Mouse (Mus musculus) megakaryocyte, embryonic 14.5 days (primary cell): ENCODE measurements at regions not wholly inside any gene's neighbourhood (a gene's known extent, or its start where the extent isn't known, plus 50 kb on each side); places are given as distances from the start of the nearest gene placed in this dataset.

Experiments
- H3K27me3 ChIP-seq: replicated peaks from 2 replicates; pipeline ENCODE3; 2012; ENCODE audit warnings: inconsistent platforms
- H3K36me3 ChIP-seq: replicated peaks from 2 replicates; pipeline ENCODE3; 2012; ENCODE audit warnings: low read length, inconsistent platforms, mixed read lengths
- H3K4me1 ChIP-seq: 2 replicates; pipeline ENCODE4 v1.6.1; 2012; ENCODE audit warnings: inconsistent platforms
- H3K4me3 ChIP-seq: replicated peaks from 2 replicates; pipeline ENCODE3; 2012; ENCODE audit warnings: moderate library complexity, mild to moderate bottlenecking, inconsistent platforms
- H3K9me3 ChIP-seq: 2 replicates; pipeline ENCODE4 v1.6.1; 2012; ENCODE audit warnings: inconsistent platforms
- FLI1 ChIP-seq: IDR thresholded peaks from 2 replicates; pipeline ENCODE4 v1.6.1; 2012; ENCODE audit warnings: low read length, inconsistent platforms, mixed read lengths
- GATA1 ChIP-seq: IDR thresholded peaks from 3 replicates; pipeline ENCODE4 v1.6.1; 2012; ENCODE audit warnings: mixed read lengths, low read length, inconsistent platforms, borderline replicate concordance

- Histone ChIP-seq H3K4me1 (peaks cover 9% of the 10 kb centered on the region), H3K9me3 (no peaks in the 10 kb centered on the region), H3K36me3 (no peaks in the 10 kb centered on the region), H3K4me3 (no peak overlapping the region), H3K27me3 (no peaks in the 10 kb centered on the region)
- TF ChIP-seq GATA1 (no peak), FLI1 (no peak)
Observed at GRCm38 (mm10) chr3:21744107-21744506, 332.3 kb upstream of the Tbl1xr1 start.

DNA sequence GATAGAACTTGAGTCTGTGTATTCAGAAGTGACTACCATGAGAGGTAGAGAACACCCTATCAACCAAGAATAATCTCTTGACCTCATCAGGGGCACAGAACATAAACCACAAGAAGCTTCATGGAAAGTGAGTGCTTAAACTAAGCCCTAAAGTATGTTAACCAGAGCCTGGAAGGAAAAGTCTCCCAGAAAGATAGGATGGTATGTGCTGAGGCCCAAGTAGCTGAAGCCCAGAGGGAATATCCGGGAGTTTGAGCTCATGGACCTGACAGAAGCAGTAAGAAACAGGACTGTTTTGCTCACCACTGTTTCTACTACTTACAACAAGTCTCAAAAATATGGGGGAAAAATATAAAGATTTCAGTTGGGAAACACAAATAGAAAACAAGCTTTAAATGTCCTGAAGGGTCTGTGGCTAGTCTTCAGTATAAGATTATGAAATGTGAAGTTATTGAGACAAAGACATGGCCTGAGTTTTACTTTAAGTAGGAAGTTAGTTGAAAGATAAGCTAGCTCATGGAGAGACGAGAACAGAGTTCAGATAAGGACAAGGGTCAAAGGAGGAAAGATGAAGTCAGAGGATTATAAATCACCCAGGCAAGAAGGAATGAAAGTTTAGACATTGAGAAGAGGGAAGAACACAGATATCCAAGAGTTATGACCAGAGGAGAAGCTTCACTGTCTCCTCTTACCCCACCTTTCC, 315.8 kb upstream of the Tbl1xr1 start:
- H3K9me3 ChIP-seq: no peaks in the 10 kb centered on the region
- no peaks in the 10 kb centered on the region for H3K27me3 ChIP-seq
- H3K36me3 ChIP-seq: no peaks in the 10 kb centered on the region
- H3K4me3 ChIP-seq: no peak overlapping the region
- peaks cover 15% of the 10 kb centered on the region for H3K4me1 ChIP-seq
- no peak for TF ChIP-seq GATA1

DNA sequence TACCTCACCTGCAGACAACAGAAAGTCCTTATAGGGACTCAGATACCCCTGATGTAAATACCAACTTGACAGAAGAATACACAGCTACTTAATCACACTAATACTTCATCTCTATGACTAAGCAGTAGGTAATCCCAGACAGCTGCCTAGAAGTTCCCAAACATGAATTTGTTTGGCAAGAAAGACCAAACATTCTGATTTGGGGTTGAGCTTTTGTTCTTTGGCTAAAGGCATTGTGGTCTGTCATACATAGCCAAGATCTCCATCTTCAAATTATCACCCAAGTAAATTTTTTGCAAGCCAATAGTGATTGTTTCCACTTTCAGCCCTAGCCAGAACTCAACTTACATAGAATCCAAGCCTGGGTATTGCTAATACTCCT, 315.2 kb upstream of the Tbl1xr1 start:
- H3K4me1 ChIP-seq: peaks cover 15% of the 10 kb centered on the region
- TF ChIP-seq FLI1 (no peak), GATA1 (no peak)
- H3K27me3 ChIP-seq: no peaks in the 10 kb centered on the region
- no peak overlapping the region for H3K4me3 ChIP-seq
- H3K36me3 ChIP-seq: no peaks in the 10 kb centered on the region
- no peaks in the 10 kb centered on the region for H3K9me3 ChIP-seq

DNA sequence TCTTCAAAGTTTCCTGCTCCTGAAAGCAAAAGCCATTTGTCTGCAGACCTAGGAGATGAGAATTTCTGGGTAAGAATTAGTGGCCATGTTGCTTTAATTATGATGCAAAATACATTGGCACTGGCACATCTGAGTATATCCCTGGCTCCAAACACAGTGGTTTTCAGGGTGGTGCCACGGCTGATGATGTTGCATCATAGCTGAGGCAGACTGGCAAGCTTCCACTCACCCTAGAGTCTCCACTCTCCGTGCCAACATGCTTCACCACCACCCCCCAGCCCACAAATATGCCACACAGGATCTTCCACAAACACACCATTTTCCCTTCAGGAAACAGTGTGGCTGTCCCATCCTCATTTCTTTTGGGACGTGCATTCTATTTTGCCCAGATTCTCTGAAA, 314.5 kb upstream of the Tbl1xr1 start:
- Histone ChIP-seq H3K4me1 (peaks cover 15% of the 10 kb centered on the region), H3K4me3 (no peak overlapping the region), H3K9me3 (no peaks in the 10 kb centered on the region), H3K27me3 (no peaks in the 10 kb centered on the region), H3K36me3 (no peaks in the 10 kb centered on the region)
- TF ChIP-seq GATA1 (no peak), FLI1 (no peak)

- no peaks in the 10 kb centered on the region for H3K27me3 ChIP-seq
- H3K4me1 ChIP-seq: peaks cover 10% of the 10 kb centered on the region; the same call in 1 of the 2 replicates
- no peak overlapping the region for H3K4me3 ChIP-seq
- TF ChIP-seq FLI1 (no peak), GATA1 (no peak)
- no peaks in the 10 kb centered on the region for H3K9me3 ChIP-seq
- H3K36me3 ChIP-seq: no peaks in the 10 kb centered on the region
Observed at GRCm38 (mm10) chr3:21768081-21768480, 308.4 kb upstream of the Tbl1xr1 start.

DNA sequence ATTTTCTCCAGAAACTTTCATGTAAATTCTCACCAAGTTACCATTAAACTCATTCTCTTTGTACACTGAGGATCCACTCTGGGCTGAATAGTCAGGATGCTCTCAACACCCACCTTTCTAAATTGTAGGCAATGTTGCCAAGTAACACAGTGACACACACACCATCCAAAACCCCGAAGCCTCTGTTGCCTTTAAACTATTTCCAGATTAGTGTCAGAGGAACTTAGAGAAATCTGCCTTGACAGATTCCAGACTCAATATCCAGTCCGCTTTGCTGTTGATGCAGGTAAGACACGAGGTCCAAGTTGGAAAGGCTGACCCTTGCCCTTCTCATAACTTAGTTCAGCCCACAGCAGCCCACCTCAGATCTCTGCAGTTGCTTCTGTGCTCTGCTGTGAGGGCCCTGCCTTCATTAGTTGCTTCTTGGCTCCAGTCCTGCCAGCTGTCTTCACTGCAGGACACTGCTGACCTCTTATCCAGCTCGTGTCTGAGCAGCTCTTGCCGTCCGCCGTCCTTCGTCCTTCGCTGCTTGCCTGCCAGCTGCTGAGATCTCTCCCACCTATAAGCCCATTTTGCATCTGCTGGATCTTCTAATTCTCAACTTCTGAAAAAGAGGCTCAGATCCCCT, 306.4 kb upstream of the Tbl1xr1 start:
- Histone ChIP-seq H3K9me3 (no peaks in the 10 kb centered on the region), H3K27me3 (peaks cover 2% of the 10 kb centered on the region), H3K4me3 (no peak overlapping the region), H3K36me3 (no peaks in the 10 kb centered on the region), H3K4me1 (peaks cover 5% of the 10 kb centered on the region; the same call in 1 of the 2 replicates)
- TF ChIP-seq FLI1 (no peak), GATA1 (no peak)

DNA sequence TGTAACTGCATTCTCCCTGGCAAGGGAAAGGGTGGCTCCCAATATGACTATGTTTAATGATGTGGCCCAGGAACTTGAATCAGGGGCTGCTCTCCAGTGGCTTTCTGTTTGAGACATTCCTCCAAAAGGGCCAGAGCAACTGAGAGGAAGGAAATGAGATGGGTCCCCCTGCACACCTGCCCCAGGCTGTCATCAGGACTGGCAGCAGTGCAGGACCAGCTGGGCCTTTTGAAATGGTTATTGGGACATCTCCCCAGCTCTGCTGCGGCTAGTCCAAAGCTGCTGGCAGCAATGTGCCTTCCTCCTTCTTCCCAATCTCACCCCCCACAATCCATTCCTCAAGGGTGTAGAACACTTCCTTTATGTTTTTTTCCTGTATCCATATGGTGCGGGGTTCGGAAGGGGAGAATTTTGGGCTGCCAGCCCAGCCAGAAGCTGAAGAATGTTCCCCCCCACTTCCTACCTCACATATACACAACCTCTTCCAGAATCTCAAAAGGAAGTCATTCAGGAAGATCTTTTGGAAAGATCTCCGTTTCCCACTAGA, 304.6 kb upstream of the Tbl1xr1 start:
- TF ChIP-seq FLI1 (no peak), GATA1 (no peak)
- Histone ChIP-seq H3K27me3 (peaks cover 2% of the 10 kb centered on the region), H3K4me1 (peaks cover 5% of the 10 kb centered on the region; the same call in 1 of the 2 replicates), H3K9me3 (no peaks in the 10 kb centered on the region), H3K4me3 (no peak overlapping the region), H3K36me3 (no peaks in the 10 kb centered on the region)

GRCm38 (mm10) chr3:21774172-21774842, 302.1 kb upstream of the Tbl1xr1 start:
- TF ChIP-seq FLI1 (no peak), GATA1 (no peak)
- H3K27me3 ChIP-seq: peaks cover 2% of the 10 kb centered on the region
- H3K4me3 ChIP-seq: no peak overlapping the region
- no peaks in the 10 kb centered on the region for H3K9me3 ChIP-seq
- H3K36me3 ChIP-seq: no peaks in the 10 kb centered on the region
- no peaks in the 10 kb centered on the region for H3K4me1 ChIP-seq

- Histone ChIP-seq H3K9me3 (no peaks in the 10 kb centered on the region; the same call in 1 of the 2 replicates), H3K27me3 (peaks cover 2% of the 10 kb centered on the region), H3K4me3 (no peak overlapping the region), H3K4me1 (no peaks in the 10 kb centered on the region; the same call in 1 of the 2 replicates), H3K36me3 (no peaks in the 10 kb centered on the region)
- TF ChIP-seq GATA1 (no peak), FLI1 (no peak)
Observed at GRCm38 (mm10) chr3:21778789-21779188, 297.7 kb upstream of the Tbl1xr1 start.
